Mouse (Mus musculus) G1E (cell line): ENCODE measurements at regions not wholly inside any gene's neighbourhood (a gene's known extent, or its start where the extent isn't known, plus 50 kb on each side); places are given as distances from the start of the nearest gene placed in this dataset.

Experiments used
- CTCF ChIP-seq: IDR thresholded peaks from 2 replicates; pipeline ENCODE4 v1.5.1; 2012; ENCODE audit warnings: low read depth, low read length, inconsistent platforms, mixed read lengths
- GATA1 ChIP-seq: IDR thresholded peaks from 2 replicates; pipeline ENCODE4 v1.6.1; 2012; ENCODE audit warnings: borderline replicate concordance, low read length, inconsistent platforms, mixed read lengths
- GATA2 ChIP-seq: IDR thresholded peaks from 2 replicates; pipeline ENCODE4 v1.6.1; 2012; ENCODE audit warnings: low read depth, low read length, inconsistent platforms, borderline replicate concordance
- TAL1 ChIP-seq: conservative IDR thresholded peaks from 2 replicates; pipeline ENCODE4 v1.6.1; 2012; ENCODE audit warnings: low read depth, low read length, inconsistent platforms, mixed read lengths

- TF ChIP-seq CTCF (no peak), GATA2 (no peak), GATA1 (no peak), TAL1 (no peak)
These were observed 57.6 kb upstream of the Nfe2l2 start for GRCm38 (mm10) chr2:75762030-75762429.
